Mouse (Mus musculus): ENCODE measurements around the gene Gucy1a1. TPM values are rescaled to one million over a fixed set of nuclear protein-coding genes. Genes with fewer than 3 reads are reported as not detected.

The Gucy1a1 gene
- total and polyA plus RNA-seq, 3 experiments: not detected

DNA sequence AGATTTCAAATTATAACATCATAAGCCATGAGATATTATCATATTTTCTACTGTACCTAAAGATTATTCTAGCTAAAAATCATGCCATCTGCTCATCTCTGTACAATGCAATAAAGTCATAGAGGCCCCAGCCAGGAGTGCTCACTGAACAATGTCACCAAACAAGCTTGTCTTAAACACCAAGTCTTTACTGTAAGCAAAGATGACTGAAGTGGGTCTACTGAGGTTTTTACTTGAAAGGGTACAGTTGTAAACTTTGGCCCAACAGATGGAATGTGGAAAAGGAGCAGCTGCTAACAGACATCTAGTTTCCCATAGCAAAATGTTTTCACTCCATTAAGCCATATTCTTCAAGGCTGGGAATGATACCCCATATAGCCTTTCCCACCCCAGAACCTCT lies 35.9 kb upstream of the Gucy1a1 start:
- no peaks in the 10 kb centered on the region for H3K27me3 ChIP-seq (ENCODE audit: control insufficient read depth in 1 of 2, insufficient read depth in 2 of 2, low read length in 2 of 2)
- no peak overlapping the region for H3K27ac ChIP-seq (ENCODE audit: control insufficient read depth, low read depth, low read length)
- TF ChIP-seq NELFE (IDR thresholded peaks at IDR 0.05; ENCODE audit: low read depth, low read length) (no peak), CHD2 (IDR thresholded peaks at IDR 0.05; ENCODE audit: low read length) (no peak), MAX (IDR thresholded peaks at IDR 0.05; ENCODE audit: low read length) (no peak), CTCF (IDR thresholded peaks at IDR 0.05 in 2 of 3, conservative IDR thresholded peaks at IDR 0.05 in 1 of 3; ENCODE audit: control insufficient read depth in 1 of 3, insufficient read depth in 1 of 3, low read depth in 2 of 3, low read length in 3 of 3, poor library complexity in 1 of 3, severe bottlenecking in 1 of 3) (no peak), JUND (IDR thresholded peaks at IDR 0.05; ENCODE audit: low read depth, low read length) (no peak), MAZ (IDR thresholded peaks at IDR 0.05; ENCODE audit: low read depth, low read length) (no peak), UBTF (IDR thresholded peaks at IDR 0.05; ENCODE audit: borderline replicate concordance, insufficient read depth, low read depth, low read length) (no peak), BHLHE40 (IDR thresholded peaks at IDR 0.05; ENCODE audit: borderline replicate concordance, low read depth, low read length) (no peak), RCOR1 (IDR thresholded peaks at IDR 0.05; ENCODE audit: low read depth, low read length) (no peak)
- H3K9me3 ChIP-seq (replicated peaks; ENCODE audit: insufficient read depth, low read length): no peaks in the 10 kb centered on the region
- DNase-seq (ENCODE audit: low read depth, low spot score): no peak
- no peak overlapping the region for H3K9ac ChIP-seq (ENCODE audit: control insufficient read depth, low read depth, low read length, poor library complexity, severe bottlenecking)
- no peaks in the 10 kb centered on the region for H3K79me2 ChIP-seq (ENCODE audit: control insufficient read depth, insufficient read depth, low read length, poor library complexity)
- H3K4me3 ChIP-seq (ENCODE audit: control insufficient read depth in 1 of 2, insufficient read depth in 1 of 2, low read depth in 2 of 2, low read length in 2 of 2): no peak overlapping the region
- H3K4me1 ChIP-seq (ENCODE audit: control insufficient read depth in 1 of 2, insufficient read depth in 2 of 2, low read length in 2 of 2): no peaks in the 10 kb centered on the region
- no peaks in the 10 kb centered on the region for H3K36me3 ChIP-seq (ENCODE audit: control insufficient read depth in 1 of 2, insufficient read depth in 2 of 2, low read length in 2 of 2)

DNA sequence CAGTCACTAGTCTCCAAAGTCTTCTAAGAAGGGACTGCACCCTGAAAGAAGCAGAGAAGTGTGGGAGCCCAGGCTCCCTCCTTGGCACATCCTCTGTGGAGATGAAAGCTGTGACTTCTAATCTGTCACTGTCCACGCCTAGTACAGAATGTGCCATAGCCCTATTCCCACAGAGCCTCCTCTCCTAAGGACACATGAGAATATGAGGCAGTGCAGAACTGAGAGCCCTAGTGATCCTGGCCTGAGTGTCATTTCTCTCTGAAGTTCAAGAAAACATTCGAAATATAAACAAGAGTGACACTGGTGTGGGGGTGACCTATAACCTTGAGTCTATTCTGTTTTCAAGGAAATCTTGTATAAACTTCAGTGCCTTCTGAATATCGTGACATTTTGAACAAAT lies 34.7 kb upstream of the Gucy1a1 start:
- Histone ChIP-seq H3K27me3 (ENCODE audit: control insufficient read depth in 1 of 2, insufficient read depth in 2 of 2, low read length in 2 of 2) (no peaks in the 10 kb centered on the region), H3K79me2 (ENCODE audit: control insufficient read depth, insufficient read depth, low read length, poor library complexity) (no peaks in the 10 kb centered on the region), H3K9ac (ENCODE audit: control insufficient read depth, low read depth, low read length, poor library complexity, severe bottlenecking) (no peak overlapping the region), H3K4me3 (ENCODE audit: control insufficient read depth in 1 of 2, insufficient read depth in 1 of 2, low read depth in 2 of 2, low read length in 2 of 2) (no peak overlapping the region), H3K27ac (ENCODE audit: control insufficient read depth, low read depth, low read length) (no peak overlapping the region), H3K36me3 (ENCODE audit: control insufficient read depth in 1 of 2, insufficient read depth in 2 of 2, low read length in 2 of 2) (no peaks in the 10 kb centered on the region), H3K9me3 (replicated peaks; ENCODE audit: insufficient read depth, low read length) (no peaks in the 10 kb centered on the region), H3K4me1 (ENCODE audit: control insufficient read depth in 1 of 2, insufficient read depth in 2 of 2, low read length in 2 of 2) (no peaks in the 10 kb centered on the region)
- no peak for DNase-seq (ENCODE audit: low read depth, low spot score)
- TF ChIP-seq MAFK (IDR thresholded peaks at IDR 0.05; ENCODE audit: borderline replicate concordance, low read depth, low read length): no peak
- TF ChIP-seq MEF2A (IDR thresholded peaks at IDR 0.05; ENCODE audit: extremely low read depth, insufficient replicate concordance, low read depth, low read length, poor library complexity, severe bottlenecking): no peak
- TF ChIP-seq KAT2A (conservative IDR thresholded peaks at IDR 0.05; ENCODE audit: low read depth, low read length): no peak
- TF ChIP-seq TCF12 (IDR thresholded peaks at IDR 0.05; ENCODE audit: low read depth, low read length): no peak
- no peak for TF ChIP-seq MAZ (IDR thresholded peaks at IDR 0.05; ENCODE audit: low read depth, low read length)
- TF ChIP-seq RCOR1 (IDR thresholded peaks at IDR 0.05; ENCODE audit: low read depth, low read length): no peak
- no peak for TF ChIP-seq ZNF384 (IDR thresholded peaks at IDR 0.05; ENCODE audit: low read depth, low read length)
- no peak for TF ChIP-seq MXI1 (IDR thresholded peaks at IDR 0.05; ENCODE audit: low read depth, low read length)
- TF ChIP-seq GATA1 (IDR thresholded peaks at IDR 0.05; ENCODE audit: low read depth, low read length): no peak
- TF ChIP-seq EP300 (IDR thresholded peaks at IDR 0.05; ENCODE audit: low read depth in 1 of 2, low read length in 2 of 2): no peak
- TF ChIP-seq ZMIZ1 (IDR thresholded peaks at IDR 0.05; ENCODE audit: low read depth, low read length): no peak
- no peak for TF ChIP-seq ZC3H11A (IDR thresholded peaks at IDR 0.05; ENCODE audit: low read depth, low read length)
- no peak for TF ChIP-seq GABPA (IDR thresholded peaks at IDR 0.05; ENCODE audit: low read depth, low read length)
- no peak for TF ChIP-seq E2F4 (IDR thresholded peaks at IDR 0.05; ENCODE audit: borderline replicate concordance, low read depth, low read length)
